Mouse (Mus musculus): Measurements from ENCODE around the gene Fut1.

Fut1 gene

DNA sequence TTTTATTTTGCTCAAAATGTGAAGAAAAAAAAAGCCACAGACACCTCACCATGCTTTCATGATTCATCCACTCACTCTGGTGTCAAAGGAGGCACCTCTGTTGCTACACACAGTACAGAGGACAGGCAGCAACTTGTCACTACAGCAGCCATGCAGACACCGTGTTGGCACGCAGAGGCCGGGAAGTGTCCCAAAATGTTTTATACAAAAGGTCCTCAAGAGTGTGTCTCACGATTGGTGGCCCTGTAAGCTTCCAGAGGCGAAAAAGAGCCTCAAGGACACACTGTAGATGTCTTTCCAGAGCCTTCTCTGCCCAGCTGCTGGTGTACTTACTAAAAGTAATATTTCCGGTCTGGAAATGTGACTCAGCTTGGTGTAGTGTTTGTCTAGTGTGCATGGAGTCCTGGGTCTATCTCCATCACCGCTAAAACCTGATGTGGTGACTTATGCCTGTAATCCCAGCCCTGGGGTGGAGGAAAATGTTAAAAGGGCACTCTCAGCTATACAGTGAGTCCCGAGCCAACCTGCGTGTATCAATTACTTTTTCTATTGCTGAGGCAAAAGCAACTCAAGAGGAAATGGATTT, 11.3 kb upstream of the Fut1 start:
- DNase-seq, result no peak

DNA sequence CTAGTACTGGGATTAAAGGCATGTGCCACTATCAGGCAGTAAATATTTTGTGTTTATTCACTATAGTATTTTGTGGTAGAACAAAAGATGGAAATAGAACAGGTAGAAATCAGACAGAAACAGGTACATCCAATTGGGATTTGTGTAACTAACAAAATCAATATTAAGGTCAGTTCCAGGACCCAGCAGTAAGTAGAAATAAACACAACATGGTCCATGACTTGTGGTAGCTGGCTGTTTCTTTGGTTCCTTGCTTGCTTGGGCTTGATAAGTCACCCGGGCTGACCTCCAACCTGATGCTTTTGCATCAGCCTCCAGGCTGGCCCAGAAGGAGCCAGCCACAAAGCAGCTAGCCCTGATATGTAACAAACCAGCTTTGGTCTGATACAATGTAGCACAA, 7.6 kb upstream of the Fut1 start:
- DNase-seq, result no peak

GRCm38 (mm10) chr7:45616277-45616676, 812 bp upstream of the Fut1 start:
- no peak for DNase-seq

DNA sequence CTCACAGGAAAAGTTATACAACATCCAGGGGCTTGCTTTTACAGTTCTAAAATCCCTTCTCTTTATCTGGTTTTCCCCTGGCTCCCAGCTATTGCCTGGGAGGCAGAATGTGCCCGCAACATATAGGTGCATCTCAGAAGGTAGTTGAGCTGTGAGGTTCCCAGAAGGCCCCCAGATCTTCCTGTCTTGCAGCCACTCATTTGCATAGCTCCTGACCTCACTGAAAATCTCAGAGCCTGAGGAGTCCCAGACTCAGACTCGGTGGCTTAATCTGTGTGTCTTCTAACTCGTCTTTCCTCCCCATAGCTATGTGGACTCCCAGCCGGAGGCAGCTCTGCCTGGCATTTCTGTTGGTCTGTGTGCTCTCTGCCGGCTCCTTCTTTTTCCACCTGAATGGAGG, 1.2 kb downstream of the Fut1 start:
- no peak for DNase-seq

DNA sequence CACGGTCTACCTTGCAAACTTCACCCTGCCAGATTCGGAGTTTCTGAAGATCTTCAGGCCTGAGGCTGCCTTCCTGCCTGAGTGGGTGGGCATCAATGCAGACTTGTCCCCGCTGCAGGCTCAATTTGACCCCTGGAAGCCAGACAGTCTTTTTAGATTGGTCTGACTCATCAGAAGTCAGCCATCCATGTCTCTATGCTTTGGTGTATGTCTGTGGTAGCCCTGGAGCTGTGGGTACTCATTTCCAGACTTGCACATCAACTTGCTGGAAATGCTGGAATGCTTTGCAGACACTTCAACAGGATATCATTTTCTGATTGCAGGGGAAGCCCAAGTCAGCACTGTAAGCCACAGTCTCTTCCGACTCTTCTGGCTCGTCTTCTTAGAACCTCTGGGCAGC, 2.5 kb downstream of the Fut1 start:
- DNase-seq, result no peak

DNA sequence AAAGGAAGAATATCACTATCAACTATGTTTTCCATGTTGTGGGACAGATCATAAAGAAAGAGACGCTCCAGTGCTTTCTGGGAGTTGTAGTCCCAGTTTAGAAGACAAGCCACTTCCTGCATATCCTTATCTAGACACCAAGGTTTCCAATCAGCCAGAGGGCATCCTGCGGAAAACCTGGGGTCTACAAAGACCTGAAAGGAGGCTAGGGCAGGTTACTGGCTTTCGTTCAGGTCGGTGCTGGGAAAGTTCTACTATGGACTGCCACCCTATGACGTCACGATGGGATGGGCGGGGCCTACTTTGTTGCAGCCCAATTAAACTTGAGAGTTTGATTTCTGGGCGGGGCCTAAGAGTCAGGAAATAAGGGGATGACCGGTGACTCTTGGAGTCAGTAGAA, 4.4 kb downstream of the Fut1 start, which contains the start of gene Izumo1:
Izumo1 (plus strand) TSS at position 369 of the 400 bp plus-strand sequence.
- DNase-seq, result no peak

GRCm38 (mm10) chr7:45623507-45623906, 6.4 kb downstream of the Fut1 start:
- DNase-seq, result no peak

DNA sequence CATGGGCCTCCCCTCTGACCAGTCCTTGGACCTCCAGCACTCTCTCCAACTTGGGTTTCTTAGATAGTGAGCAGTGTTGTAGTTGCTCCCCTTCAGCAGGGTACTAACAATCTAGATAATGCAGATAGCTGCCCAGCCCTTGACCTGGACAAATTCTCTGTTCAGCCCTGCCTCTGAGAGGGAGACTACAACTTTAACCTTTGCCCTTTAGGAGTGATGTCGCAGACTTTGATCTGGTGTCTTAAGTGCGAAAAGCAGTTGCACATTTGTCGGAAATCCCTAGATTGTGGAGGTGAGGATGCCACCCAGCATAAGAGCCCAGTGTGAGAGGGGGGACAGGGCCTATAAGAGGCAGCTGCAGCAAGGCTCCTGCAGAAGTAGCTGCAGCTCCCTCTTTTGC, 7.6 kb downstream of the Fut1 start:
- no peak for DNase-seq

DNA sequence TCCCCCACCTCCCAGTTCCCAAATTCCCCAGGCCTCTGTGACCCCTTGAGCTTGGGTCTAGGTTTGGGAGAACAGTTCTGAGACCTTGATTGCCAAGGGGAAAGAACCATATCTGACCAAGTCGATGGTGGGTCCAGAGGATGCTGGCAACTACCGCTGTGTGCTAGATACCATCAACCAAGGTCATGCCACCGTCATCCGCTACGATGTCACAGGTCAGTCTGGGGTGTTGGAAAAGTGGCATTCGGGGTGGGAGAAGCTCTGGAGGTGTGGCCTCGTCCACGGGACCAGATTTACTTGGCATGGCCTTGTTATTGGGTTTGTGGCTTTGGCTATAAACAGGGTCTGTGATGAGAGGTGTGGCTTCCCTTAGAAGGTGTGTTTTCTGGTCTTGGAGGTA, 8.4 kb downstream of the Fut1 start:
- no peak for DNase-seq

DNA sequence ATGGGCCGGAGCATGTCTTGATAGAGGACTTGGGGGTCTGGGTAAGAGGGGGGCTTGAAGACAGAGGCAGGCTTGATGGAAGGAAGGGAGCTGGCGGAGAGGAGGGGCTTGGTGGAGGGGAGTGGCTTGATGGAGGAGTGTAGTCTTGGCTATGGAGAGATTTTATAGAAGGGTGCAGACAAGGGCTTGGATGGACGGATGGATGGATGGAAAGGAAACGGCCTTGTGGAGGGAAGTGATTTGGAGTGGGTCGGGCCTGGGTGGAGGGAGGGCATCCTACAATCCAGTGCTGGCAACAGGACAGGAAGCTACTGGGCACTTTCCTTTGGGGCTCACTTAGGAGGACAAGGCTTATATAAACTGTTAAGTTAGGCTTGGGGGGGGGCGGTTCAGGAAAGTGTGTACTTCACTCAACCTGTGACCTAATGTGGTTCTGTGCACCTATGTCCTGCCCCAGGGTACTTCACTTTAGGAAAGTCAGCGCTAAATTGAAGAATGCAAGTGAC, 9.5 kb downstream of the Fut1 start:
- DNase-seq, result no peak

DNA sequence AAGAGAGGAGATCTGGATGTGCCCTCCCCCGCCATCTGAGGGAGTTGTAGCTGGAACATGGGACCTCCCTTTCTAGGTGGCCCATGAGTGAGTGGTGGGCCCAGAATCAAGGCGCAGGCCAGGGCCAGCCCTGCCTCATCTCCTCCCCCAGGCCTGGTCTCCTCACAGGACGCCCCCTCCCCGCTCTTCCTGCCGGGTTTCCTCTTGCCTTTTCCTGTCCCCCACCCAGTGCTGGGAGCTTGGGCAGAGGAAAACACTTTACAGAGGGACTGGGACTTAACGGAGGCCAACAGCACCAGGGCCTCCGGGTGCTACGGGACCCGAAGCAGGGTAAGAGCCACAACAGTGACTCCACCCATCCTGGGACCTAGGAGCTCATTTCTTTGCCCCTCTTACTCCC, 10.2 kb downstream of the Fut1 start, which contains the start of gene Rasip1:
Rasip1 (plus strand) TSS at position 228 of the 400 bp plus-strand sequence.
- no peak for DNase-seq

DNA sequence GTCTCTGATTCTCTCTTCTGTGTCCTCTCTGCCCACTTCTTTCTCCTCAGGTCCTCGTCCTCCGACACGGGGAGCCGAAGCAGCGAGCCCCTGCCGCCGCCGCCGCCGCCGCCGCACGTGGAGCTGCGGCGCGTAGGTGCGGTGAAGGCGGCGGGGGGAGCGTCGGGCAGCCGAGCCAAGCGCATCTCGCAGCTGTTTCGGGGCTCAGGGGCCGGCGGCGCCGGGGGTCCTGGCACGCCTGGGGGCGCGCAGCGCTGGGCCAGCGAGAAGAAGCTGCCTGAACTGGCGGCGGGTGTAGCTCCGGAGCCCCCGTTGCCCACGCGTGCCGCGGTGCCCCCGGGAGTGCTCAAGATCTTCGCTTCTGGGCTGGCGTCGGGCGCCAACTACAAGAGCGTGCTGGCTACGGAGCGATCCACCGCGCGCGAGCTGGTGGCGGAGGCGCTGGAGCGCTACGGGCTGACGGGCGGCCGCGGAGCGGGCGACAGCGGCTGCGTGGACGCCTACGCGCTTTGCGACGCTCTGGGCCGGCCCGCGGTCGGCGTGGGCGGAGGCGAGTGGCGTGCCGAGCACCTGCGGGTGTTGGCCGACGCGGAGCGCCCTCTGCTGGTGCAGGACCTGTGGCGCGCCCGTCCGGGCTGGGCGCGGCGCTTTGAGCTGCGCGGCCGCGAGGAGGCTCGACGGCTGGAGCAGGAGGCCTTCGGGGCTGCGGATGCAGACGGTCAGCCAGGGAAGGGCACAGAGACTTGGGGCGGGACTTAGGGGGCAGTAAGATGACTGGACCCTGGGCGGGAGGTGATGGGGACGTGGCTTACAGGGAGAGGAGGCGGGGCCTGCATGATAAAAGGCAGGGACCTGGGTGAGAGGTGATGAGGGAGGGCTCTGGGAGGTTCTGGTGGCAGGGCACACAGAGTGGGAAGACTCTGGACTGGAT, 11.5 kb downstream of the Fut1 start:
- DNase-seq, result peak; percentile 93

DNA sequence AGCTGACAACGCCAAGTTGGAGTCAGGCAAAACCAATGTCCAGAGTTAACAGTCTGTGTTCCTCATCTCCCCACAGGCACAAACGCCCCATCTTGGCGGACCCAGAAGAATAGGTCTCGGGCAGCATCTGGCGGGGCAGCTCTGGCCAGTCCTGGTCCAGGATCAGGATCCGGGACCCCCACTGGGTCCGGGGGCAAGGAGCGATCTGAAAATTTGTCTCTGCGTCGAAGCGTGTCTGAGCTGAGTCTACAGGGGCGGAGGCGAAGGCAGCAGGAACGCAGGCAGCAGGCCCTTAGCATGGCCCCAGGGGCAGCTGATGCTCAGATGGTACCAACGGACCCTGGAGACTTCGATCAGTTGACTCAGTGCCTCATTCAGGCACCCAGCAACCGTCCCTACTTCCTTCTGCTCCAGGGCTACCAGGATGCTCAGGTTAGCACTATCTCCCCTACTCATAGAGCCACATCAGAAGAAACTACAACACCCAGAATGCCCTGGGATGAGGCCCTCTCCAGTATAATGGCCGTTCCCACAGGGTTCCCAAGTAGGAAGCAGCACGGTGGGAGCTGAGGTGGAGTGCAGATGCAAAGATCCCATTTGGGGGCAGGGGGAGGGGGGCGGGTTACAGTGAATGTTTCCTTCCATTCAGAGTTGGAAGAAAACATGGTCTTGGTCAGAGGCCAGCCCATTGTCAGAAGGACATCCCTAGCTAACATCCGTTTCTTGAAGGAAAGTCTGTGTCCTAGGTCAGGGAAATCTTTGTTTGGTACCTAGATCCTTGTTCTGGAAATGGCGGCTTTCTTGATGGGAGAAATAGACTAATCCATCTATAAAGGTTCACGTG, 13.2 kb downstream of the Fut1 start:
- DNase-seq, result no peak

DNA sequence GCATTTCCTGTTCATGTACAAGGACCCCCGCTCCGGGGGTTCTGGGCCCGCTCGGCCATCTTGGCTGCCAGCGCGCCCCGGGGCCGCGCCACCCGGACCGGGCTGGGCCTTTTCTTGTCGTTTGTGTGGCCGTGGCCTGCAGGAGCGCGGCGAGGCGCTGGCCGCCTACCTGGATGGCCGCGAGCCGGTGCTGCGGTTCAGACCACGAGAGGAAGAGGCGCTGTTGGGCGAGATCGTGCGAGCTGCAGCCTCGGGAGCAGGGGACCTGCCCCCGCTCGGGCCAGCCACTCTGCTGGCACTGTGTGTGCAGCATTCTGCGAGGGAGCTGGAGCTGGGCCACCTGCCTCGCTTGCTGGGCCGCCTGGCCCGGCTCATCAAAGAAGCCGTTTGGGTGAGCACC, 15.4 kb downstream of the Fut1 start:
- peak; percentile 71 for DNase-seq

GRCm38 (mm10) chr7:45634946-45635681, 18.0 kb downstream of the Fut1 start:
- DNase-seq, result no peak

DNA sequence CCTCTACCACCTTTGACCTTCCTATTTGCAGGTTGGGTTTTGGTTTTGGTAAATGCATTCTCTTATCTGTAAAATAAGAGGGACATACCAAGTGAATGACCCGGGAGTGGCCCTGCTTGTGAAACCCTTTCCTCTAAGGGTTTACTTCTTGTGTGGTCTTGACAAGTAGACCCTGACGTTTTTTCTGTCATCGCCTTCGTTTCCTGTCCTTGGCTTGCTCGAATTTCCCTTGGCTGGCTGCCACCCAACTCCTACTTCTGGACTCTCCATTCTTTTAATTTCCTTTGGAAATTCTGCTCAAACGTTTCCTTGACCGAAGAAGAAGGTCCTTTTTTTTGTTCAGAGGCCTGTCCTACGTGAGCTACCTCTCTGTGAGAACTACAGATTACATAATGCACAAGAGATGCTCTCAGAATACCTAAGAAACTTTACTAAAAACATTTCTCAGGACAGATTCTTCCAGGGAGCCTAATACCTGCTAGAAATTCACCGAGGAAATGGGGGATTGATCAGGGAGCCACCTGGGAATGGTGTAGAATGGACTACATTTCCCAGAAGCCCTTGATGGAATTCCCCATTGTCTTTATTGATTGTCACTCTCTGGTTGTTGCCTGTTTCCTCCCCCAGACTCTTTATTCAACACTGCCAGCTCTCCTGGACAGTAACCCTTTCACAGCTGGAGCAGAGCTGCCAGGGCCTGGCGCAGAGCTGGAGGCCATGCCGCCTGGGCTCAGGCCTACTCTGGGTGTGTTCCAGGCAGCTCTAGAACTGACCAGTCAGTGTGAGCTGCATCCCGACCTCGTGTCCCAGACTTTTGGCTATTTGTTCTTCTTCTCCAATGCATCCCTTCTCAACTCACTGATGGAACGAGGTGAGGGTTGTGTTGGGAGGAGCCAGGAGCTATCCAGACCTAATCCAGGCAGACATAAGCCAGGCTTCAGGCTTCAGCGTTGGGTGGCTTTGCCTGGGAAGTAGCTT, 18.9 kb downstream of the Fut1 start:
- DNase-seq, result no peak

- DNase-seq, result no peak
Measured at GRCm38 (mm10) chr7:45637710-45638109, 20.6 kb downstream of the Fut1 start.

DNA sequence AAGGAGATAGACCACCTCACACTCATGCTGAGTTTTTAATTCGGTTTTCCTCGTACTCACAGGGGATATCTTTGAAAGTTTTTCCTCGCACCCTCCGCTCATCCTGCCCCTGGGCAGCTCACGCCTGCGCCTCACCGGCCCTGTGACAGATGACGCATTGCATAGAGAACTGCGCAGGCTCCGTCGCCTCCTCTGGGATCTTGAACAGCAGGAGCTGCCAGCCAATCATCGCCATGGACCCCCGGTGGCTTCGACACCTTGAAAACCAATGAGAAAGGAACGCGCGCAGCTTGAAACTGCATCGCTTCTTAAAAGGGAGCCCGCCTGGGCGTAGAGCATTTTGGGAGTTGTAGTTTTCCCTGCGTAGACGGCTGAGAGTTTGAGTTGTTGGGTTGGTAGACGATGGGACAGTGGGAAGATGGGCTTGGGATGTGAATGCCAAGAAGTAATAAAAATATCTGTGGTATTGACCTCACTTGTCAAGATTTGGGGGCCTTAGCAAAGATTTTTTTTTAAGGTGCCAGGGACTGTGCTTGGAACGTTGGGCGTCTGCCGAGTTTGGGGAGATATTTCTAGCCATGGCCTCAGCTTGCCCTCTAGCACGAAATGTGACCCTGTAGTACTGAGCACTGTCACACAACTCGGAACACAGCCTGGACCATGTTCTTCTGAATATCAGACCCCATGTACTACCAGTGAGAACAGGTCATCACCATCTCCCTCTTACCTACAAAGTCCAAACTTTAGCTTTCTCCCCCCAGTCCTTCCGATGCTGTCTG, 21.7 kb downstream of the Fut1 start:
- DNase-seq, result peak; percentile 98

DNA sequence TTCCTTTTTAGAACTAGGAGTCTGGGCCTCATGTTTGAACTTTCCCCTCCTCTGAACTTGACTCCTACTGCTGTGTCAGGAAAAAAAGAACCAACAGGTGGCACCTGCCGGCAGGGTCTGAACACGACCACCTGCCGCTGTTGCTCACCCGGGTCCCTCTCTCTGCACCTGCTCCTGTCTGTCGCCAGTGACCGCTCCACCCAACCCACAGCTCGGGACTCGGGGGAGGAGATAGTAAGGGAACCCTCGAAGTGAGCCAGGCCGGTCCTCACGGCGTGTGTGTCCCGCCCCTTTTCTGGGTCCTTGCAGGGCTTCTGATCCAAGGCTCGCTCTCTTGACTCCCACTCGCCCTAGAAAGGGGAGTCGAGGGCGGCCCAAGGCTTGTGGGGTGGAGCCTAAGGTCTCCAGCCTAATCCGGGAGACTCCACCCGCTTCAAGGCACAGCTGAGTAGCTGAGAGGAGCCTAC, 22.5 kb downstream of the Fut1 start, which contains the start of gene Mamstr:
Mamstr (plus strand) TSS at position 417 of the 467 bp plus-strand sequence.
- peak; percentile 49 for DNase-seq

Data from cerebellum, adult 11 months (tissue).